Mouse (Mus musculus) kidney, postnatal 25 days (tissue): ENCODE data around the gene Mccc2.
A peak's percentile ranks its signal among the peaks of the same experiment; 100 is the strongest.

Experiments
- DNase-seq, 2 experiments: peaks; one replicate each; pipeline ENCODE4 v3.0.0; 2021; ENCODE audit warnings: mixed read lengths in 2 of 2

Gene Mccc2

GRCm38 (mm10) chr13:100014906-100015895 lies at the start of gene Mccc2:
Gene Mccc2 (minus strand): TSS chr13:100015639.
- DNase-seq: peak; percentile 90 to 96

- DNase-seq: no peak
These were observed 48.5 kb upstream of the Mccc2 start for GRCm38 (mm10) chr13:100063936-100064335.

DNA sequence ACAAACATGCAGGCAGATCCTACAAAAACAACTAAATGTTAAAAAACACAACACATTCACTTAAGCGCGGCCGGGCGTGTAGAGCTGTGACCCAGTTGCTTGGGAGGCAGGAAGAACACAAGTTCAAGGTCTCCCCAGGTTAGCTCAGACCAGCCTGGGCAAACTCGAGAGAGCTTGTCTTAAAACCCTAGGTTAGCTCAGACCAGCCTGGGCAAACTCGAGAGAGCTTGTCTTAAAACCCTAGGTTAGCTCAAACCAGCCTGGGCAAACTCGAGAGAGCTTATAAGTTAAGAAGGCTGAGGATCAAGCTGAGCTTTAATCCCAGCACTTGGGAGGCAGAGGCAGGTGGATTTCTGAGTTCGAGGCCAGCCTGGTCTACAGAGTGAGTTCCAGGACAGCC lies 42.3 kb upstream of the Mccc2 start:
- DNase-seq: peak; percentile 15 to 54

GRCm38 (mm10) chr13:100026013-100026412 lies 10.6 kb upstream of the Mccc2 start:
- no peak for DNase-seq

DNA sequence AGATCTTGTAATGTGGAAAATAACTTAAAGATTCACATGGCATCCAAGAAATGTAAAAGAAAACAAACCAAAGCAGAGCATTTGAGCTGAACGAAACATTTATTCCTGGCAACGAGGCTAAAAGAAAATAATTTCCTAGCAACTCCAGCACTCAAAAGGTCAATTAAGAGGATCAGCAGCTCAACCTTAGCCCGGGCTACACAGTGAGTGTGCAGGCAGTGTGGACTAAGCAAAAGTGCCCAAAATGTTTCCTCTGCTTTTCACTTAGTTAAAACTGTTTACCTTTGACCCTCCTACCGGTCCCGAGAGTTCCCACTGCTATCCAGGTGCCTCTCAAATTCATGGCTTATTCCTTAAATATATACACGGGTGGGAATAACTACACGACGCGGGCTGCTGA lies 1.5 kb upstream of the Mccc2 start:
- DNase-seq: peak in 1 of 2 experiments; percentile 3

GRCm38 (mm10) chr13:100015937-100016336 lies 498 bp upstream of the Mccc2 start:
- DNase-seq: no peak

DNA sequence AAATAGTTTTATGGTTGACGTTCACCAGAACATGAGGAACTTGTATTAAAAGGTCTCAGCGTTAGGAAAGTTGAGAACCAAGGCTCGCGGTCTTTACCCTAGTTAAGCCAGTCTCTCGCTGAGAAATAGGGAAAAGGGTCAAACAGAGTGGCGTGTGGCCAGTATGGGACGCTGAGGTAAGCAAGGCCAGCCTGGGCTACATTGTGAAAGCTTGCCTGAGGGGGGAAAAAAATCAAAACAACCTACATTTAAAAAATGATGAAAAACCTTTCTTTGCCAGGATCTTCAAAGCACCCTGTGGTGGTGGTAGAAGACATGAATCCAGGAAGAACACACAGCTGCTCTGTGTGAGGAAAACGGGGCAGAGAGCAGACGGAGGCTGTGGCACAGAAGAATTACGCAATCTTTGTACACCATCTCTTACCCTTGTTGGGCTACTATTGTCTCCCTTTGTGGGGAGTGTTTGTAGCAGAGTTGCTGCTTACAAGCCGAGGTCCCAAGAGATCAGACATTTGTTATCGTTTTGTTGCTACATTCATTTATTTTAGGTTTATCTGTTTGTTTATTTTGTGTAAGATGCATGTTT lies 9.4 kb downstream of the Mccc2 start:
- DNase-seq: no peak

DNA sequence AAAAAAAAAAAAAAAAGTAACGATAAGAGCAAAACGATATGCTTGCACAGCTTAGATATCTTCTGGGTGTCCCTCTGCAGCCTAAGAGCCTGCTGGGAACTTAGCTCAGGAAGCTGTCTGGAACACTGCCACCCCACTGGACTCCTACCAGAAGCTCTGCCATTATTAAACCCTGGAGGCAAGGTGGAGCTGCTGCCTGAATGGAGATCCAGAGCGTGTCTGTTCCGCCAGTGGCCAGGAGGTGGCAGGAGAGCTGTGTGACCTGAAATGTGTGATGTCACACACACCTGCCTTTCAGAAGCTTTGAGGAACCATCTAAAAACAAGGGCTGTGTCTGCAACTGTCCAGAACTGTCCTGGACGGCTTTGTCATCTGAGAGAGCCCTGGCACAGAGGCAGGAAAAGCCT lies 13.6 kb downstream of the Mccc2 start:
- DNase-seq: peak; percentile 93 to 96

- DNase-seq: no peak
These were observed 16.4 kb downstream of the Mccc2 start for GRCm38 (mm10) chr13:99999078-99999477.

GRCm38 (mm10) chr13:99998099-99998498 lies 17.3 kb downstream of the Mccc2 start:
- DNase-seq: no peak

- no peak for DNase-seq
These were observed 25.8 kb downstream of the Mccc2 start for GRCm38 (mm10) chr13:99989592-99989991.

DNA sequence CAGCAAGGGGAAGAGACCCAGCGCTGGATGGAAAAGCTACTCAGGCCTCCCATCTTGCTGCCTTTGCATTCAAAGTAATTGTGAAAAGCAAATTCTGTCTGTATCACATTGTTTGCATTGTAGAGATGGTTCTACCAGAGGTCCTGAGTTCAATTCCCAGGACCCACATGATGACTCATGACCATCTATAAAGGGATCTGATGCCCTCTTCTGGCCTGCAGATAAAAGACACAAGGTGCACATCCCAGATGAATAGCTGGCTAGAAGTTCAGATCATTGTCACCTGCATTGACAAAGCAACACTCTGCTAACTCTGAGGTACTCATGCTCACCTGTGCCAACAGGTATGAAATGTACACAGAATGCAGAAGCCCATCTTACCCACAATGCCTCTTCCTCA lies 32.1 kb downstream of the Mccc2 start:
- DNase-seq: no peak

GRCm38 (mm10) chr13:99979406-99979805 lies 36.0 kb downstream of the Mccc2 start:
- DNase-seq: peak; percentile 11 to 40

DNA sequence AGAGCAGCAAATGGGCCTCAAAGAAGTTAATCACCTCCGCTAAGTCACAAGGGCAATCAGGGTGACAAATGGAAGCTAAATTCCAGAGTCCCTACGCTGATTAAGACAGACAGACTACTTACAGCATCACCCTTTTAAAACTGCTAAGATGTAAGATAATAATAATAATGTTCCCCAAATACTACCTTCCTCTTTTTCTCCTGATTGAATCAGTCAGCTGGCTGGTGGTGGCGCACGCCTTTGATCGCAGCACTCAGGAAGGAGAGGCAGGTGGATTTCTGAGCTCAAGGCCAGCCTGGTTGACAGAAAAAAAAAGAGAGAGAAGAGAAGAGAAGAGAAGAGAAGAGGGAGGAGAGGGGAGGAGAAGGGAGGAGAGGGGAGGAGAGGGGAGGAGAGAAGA lies 45.4 kb downstream of the Mccc2 start:
- no peak for DNase-seq

DNA sequence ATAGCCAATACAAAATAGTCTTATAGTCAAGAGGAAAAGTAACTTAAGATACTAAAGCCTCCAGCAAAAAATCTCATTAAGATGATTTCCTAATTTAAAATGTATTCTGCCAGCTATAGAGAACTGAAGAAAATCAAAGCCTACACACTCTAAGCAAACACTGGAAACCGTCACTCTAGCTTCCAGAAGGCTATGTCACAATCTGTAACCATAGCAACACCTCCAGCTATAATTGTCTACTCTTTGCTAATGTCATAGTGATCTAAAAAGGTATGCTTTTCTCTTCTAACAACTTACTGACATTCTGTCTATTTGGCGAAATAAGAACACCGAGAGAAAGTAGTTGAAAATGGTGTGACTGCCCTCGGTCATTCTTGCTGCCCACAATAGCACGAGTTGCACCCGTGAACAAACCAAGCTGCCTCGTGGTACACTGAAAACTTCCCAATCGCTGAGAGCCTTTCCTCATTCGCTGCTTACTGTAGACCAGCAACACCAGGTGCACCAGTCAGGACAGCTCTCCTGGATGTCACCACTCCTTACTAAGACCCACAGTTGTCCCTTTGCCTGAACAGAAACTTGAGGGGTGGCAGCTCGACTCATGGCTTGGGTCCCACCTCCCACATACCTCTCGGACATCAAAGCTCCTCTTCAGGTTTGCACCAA lies 48.3 kb downstream of the Mccc2 start:
- DNase-seq: no peak

- DNase-seq: no peak
These were observed 51.6 kb downstream of the Mccc2 start for GRCm38 (mm10) chr13:99963814-99964213.

DNA sequence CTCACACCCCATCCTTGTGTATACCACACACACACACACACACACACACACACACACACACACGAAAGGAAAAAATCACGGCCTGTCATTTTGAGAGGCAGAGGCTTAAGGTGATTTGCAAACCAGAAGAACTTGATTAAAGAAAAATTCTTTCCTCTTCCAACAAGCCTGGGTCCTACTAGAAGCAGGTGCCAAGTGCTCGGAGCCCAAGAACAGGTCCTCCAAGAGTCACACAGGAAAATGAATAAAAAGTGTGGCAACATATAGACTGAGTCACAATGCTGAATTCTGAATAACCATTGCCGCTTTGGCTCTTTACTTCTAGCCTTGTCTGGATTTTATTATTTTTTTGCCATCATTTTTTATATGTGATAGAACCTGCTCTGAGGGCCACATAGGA lies 53.8 kb downstream of the Mccc2 start:
- DNase-seq: no peak

GRCm38 (mm10) chr13:99955591-99955944 lies 59.9 kb downstream of the Mccc2 start:
- no peak for DNase-seq

GRCm38 (mm10) chr13:99954902-99955590 lies 60.4 kb downstream of the Mccc2 start:
- no peak for DNase-seq

- DNase-seq: no peak
These were observed 68.0 kb downstream of the Mccc2 start for GRCm38 (mm10) chr13:99947417-99947816.

GRCm38 (mm10) chr13:99943525-99943924 lies 71.9 kb downstream of the Mccc2 start:
- no peak for DNase-seq

GRCm38 (mm10) chr13:99940601-99941000 lies 74.8 kb downstream of the Mccc2 start:
- DNase-seq: peak in 1 of 2 experiments; percentile 2

- DNase-seq: no peak
These were observed 76.1 kb downstream of the Mccc2 start for GRCm38 (mm10) chr13:99939320-99939671.
